Mouse (Mus musculus) ES-E14 (cell line): ENCODE results near the gene Snf8. TPM values are rescaled to one million over a fixed set of nuclear protein-coding genes. Genes with fewer than 3 reads are reported as not detected.
A peak's percentile ranks its signal among the peaks of the same experiment; 100 is the strongest.

Source experiments
- DNase-seq: peaks from one replicate; pipeline ENCODE4 v3.0.0-alpha.2; 2013; ENCODE audit warnings: low read depth, low spot score
- H3K27ac ChIP-seq: 2 replicates; pipeline ENCODE4 v1.5.1; 2012; ENCODE audit warnings: low read depth, mild to moderate bottlenecking, low read length, moderate library complexity, mixed read lengths; ENCODE audit not compliant: poor library complexity, insufficient read depth, severe bottlenecking
- H3K36me3 ChIP-seq: 2 replicates; pipeline ENCODE4 v1.6.1; 2012; ENCODE audit warnings: mild to moderate bottlenecking, low read length, moderate library complexity, mixed read lengths; ENCODE audit not compliant: control insufficient read depth, poor library complexity, insufficient read depth, severe bottlenecking
- H3K4me1 ChIP-seq, 2 experiments: fragments of 150-350 bp in 1 of 2; sonication (generic) in 1 of 2; 2 replicates each; pipeline ENCODE4 v1.6.1; 2012; ENCODE audit warnings: low read length in 2 of 2, mild to moderate bottlenecking in 1 of 2, mixed read lengths in 1 of 2; ENCODE audit not compliant: control insufficient read depth in 2 of 2, insufficient read depth in 2 of 2, poor library complexity in 1 of 2
- H3K4me3 ChIP-seq, 2 experiments: fragments of 150-350 bp in 1 of 2; sonication (generic) in 1 of 2; 2 replicates each; pipeline ENCODE4 v1.5.1; 2012; ENCODE audit warnings: low read length in 2 of 2, low read depth in 1 of 2, mild to moderate bottlenecking in 1 of 2, mixed read lengths in 1 of 2; ENCODE audit not compliant: insufficient read depth in 1 of 2, poor library complexity in 1 of 2, severe bottlenecking in 1 of 2
- H3K9ac ChIP-seq: 2 replicates; pipeline ENCODE4 v1.6.1; 2012; ENCODE audit warnings: low read depth, mild to moderate bottlenecking, low read length, mixed read lengths; ENCODE audit not compliant: poor library complexity, insufficient read depth, severe bottlenecking
- H3K9me3 ChIP-seq: fragments of 150-350 bp; sonication (generic); 2 replicates; pipeline ENCODE4 v1.6.1; 2012; ENCODE audit warnings: low read depth, mild to moderate bottlenecking, low read length; ENCODE audit not compliant: control insufficient read depth, insufficient read depth
- CHD2 ChIP-seq: IDR thresholded peaks from 2 replicates; pipeline ENCODE4 v1.6.1; 2014; ENCODE audit warnings: mild to moderate bottlenecking, low read depth, low read length, inconsistent platforms
- HCFC1 ChIP-seq: IDR thresholded peaks from 2 replicates; pipeline ENCODE4 v1.6.1; 2012; ENCODE audit warnings: low read length, inconsistent platforms, borderline replicate concordance; ENCODE audit not compliant: insufficient read depth
- MAFK ChIP-seq: IDR thresholded peaks from 2 replicates; pipeline ENCODE4 v1.6.1; 2014; ENCODE audit warnings: mild to moderate bottlenecking, low read depth, low read length, inconsistent platforms; ENCODE audit not compliant: insufficient read depth
- ZC3H11A ChIP-seq: IDR thresholded peaks from 2 replicates; pipeline ENCODE4 v1.6.1; 2012; ENCODE audit warnings: low read depth, mild to moderate bottlenecking, inconsistent platforms, low read length, borderline replicate concordance
- ZNF384 ChIP-seq: IDR thresholded peaks from 2 replicates; pipeline ENCODE4 v1.6.1; 2012; ENCODE audit warnings: low read depth, low read length, inconsistent platforms
- in situ Hi-C, 2 experiments: fragments of 600-800 bp; cut with MboI; formaldehyde crosslinking; loops; one replicate each; pipeline ENCODE4 v1.15.1; 2025; ENCODE audit warnings: low sequenced_read_pairs in 2 of 2, inconsistent platforms in 1 of 2; ENCODE audit not compliant: unreplicated experiment in 2 of 2
- total RNA-seq: library from RNA; depleted of rRNA; stranded (reverse); fragments of 300-350 nt; gene quantifications from 2 replicates; pipeline ENCODE4 v1.2.3, GENCODE M21; 2012; rRNA removed

Snf8 gene
- total RNA-seq, 1 experiment, result 79.4 TPM

DNA sequence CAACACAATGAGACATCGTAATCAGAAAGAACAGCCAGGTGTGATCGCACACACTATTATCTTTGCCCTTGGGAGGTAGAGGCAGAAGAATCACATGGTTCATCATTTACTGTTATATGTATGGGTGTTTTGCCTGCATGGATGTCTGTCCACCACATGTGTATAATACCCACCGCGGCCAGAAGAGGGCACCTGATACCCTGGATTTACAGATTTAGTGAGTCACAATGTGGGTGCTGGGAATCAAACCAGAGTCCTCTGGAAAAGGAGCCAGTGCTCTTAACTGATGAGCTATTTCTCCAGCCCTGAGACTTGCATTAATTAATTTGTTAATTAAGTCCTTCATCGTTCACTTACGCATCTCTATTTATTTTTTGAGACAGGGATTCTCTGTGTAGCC lies 53.3 kb downstream of the Snf8 start:
- no peak overlapping the region for H3K4me3 ChIP-seq
- H3K36me3 ChIP-seq, result no peaks in the 10 kb centered on the region
- no peaks in the 10 kb centered on the region for H3K4me1 ChIP-seq
- H3K9ac ChIP-seq, result no peak overlapping the region
- H3K9me3 ChIP-seq, result no peaks in the 10 kb centered on the region
- no peak overlapping the region for H3K27ac ChIP-seq
- DNase-seq, result no peak
- no peak; the same call in 1 of the 2 replicates for TF ChIP-seq ZC3H11A
- no peak for TF ChIP-seq MAFK
- TF ChIP-seq ZNF384, result no peak
- in situ Hi-C loops, result no loop called here

DNA sequence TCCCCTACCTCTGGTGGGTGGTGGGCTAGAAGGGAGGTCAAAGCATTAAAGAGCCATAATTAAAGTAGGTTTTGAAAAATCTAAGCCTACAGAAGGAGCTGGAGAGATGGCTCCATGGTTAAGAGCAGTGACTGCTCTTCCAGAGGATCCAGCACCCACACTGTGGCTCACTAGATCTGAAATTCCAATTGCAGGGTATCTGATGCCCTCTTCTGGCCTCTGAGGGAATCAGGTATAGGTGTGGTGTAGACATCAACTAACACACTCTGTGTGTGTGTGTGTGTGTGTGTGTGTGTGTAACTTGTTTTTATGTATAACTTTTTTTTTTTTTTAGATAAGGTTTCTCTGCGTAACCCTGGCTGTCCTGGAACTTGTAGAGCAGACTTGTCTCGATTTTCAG lies 56.4 kb downstream of the Snf8 start:
- Histone ChIP-seq H3K9ac (no peak overlapping the region), H3K4me1 (no peaks in the 10 kb centered on the region), H3K27ac (no peak overlapping the region), H3K4me3 (no peak overlapping the region), H3K9me3 (no peaks in the 10 kb centered on the region), H3K36me3 (no peaks in the 10 kb centered on the region)
- in situ Hi-C loops, result loop anchor here (5.0 to 10.0 kb wide), 2 partner anchors 141 to 144 kb away; no protein-coding TSS in a partner anchor
- TF ChIP-seq ZC3H11A (peak; percentile 30; the same call in 1 of the 2 replicates), CHD2 (no peak), HCFC1 (no peak)
- no peak for DNase-seq

DNA sequence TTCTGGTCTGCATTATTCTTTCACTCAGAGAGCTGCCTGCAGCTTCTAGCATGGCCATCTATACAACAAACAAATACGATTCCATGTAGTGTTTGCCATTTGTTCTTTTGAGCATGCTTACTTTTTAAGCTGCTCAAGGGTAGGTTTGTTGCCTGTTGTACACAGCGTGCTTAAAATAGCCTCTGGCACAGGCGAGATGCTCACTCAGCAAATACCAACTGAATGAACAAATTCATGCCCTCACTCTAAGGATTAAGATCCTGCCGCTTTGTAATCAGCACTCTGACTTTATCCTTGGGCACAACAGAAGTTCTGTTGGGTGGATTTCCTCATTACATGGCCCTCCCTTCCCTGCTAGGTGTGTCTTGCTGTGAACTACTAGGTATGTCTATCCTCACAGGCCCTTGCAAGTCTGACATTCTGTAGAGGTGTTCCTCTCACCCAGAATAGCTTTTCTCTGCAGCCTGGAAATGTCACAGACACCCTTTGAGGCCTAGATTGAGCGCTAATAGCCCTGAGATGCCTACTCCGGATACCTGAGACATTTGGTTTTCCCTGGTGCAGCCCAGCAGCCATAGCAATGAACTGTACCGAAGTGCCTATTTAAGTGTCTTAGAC lies 58.1 kb downstream of the Snf8 start:
- no peak overlapping the region for H3K9ac ChIP-seq
- no peak overlapping the region for H3K27ac ChIP-seq
- H3K4me3 ChIP-seq, result no peak overlapping the region
- DNase-seq, result no peak
- peaks cover 0 to 2% of the 10 kb centered on the region in 2 experiments; a peak in 1 of 4 replicates for H3K4me1 ChIP-seq
- H3K36me3 ChIP-seq, result no peaks in the 10 kb centered on the region
- H3K9me3 ChIP-seq, result no peaks in the 10 kb centered on the region
- in situ Hi-C loops, result loop anchor here (5.0 to 10.0 kb wide), 2 partner anchors 140 to 142 kb away; no protein-coding TSS in a partner anchor
- TF ChIP-seq CHD2 (no peak), ZNF384 (no peak), HCFC1 (no peak), MAFK (no peak), ZC3H11A (no peak)

- in situ Hi-C loops, result loop anchor here (5.0 to 10.0 kb wide), 2 partner anchors 139 to 141 kb away; no protein-coding TSS in a partner anchor
- H3K4me1 ChIP-seq, result peaks cover 0 to 3% of the 10 kb centered on the region in 2 experiments; a peak in 1 of 4 replicates
- DNase-seq, result no peak
- H3K4me3 ChIP-seq, result no peak overlapping the region
- TF ChIP-seq ZC3H11A, result peak; percentile 93
- no peak for TF ChIP-seq MAFK
- no peak overlapping the region for H3K27ac ChIP-seq
- H3K9ac ChIP-seq, result no peak overlapping the region
- no peaks in the 10 kb centered on the region for H3K36me3 ChIP-seq
- H3K9me3 ChIP-seq, result no peaks in the 10 kb centered on the region
These were observed 58.7 kb downstream of the Snf8 start for GRCm38 (mm10) chr11:96093361-96093760.

Other genes starting within 250 kb of the Snf8 start
- 1.8 and 2.6 TPM in 2 replicates for gene Phospho1, start 210.4 kb upstream of the Snf8 start, total RNA-seq
- gene Gngt2, start 197.7 kb upstream of the Snf8 start, total RNA-seq, result 9.0 and 9.2 TPM in 2 replicates
- gene Abi3, start 192.4 kb upstream of the Snf8 start, total RNA-seq, result 1.3 and 1.8 TPM in 2 replicates
- gene B4galnt2, start 120.0 kb upstream of the Snf8 start, total RNA-seq, result 1.5 and 2.3 TPM in 2 replicates
- gene Igf2bp1, start 28.9 kb upstream of the Snf8 start, total RNA-seq, result 273 and 354 TPM in 2 replicates
- gene Gip, start 10.3 kb upstream of the Snf8 start, total RNA-seq, result 0.89 and 1.5 TPM in 2 replicates
- 42.5 and 75.9 TPM in 2 replicates for gene Ube2z, start 30.5 kb downstream of the Snf8 start, total RNA-seq
- 726 and 963 TPM in 2 replicates for gene Atp5g1, start 40.8 kb downstream of the Snf8 start, total RNA-seq
- 23.3 and 160 TPM in 2 replicates for gene Calcoco2, start 77.1 kb downstream of the Snf8 start, total RNA-seq
- 5.0 and 5.4 TPM in 2 replicates for gene Ttll6, start 98.9 kb downstream of the Snf8 start, total RNA-seq
- 0.48 and 1.4 TPM in 2 replicates for gene Hoxb13, start 159.4 kb downstream of the Snf8 start, total RNA-seq
- 1.2 and 3.3 TPM in 2 replicates for gene Hoxb9, start 236.6 kb downstream of the Snf8 start, total RNA-seq
- 0.18 TPM in 1 of 2 replicates, not detected in the other for gene Hoxb8, start 247.0 kb downstream of the Snf8 start, total RNA-seq